Mouse (Mus musculus) Patski (cell line): ENCODE data around the gene Gm2696. TPM values are rescaled to one million over a fixed set of nuclear protein-coding genes. Genes with fewer than 3 reads are reported as not detected.
A peak's percentile ranks its signal among the peaks of the same experiment; 100 is the strongest.

Source experiments
- ATAC-seq: fragments of 100-300 bp; one replicate; pipeline ENCODE4 v1.8.0; 2021
- CTCF ChIA-PET: fragments of 350-600 bp; sonication (Branson Sonifier 250); formaldehyde crosslinking; loops from one replicate; lab custom pipeline; 2022; ENCODE audit warnings: inconsistent platforms; lab: Charles Lee
- POLR2A ChIA-PET: fragments of 350-600 bp; sonication (Branson Sonifier 250); formaldehyde crosslinking; loops from one replicate; lab custom pipeline; 2022; ENCODE audit warnings: antibody characterized with exemption, inconsistent platforms; lab: Charles Lee
- DNase-seq: peaks from one replicate; pipeline ENCODE4 v3.0.0-alpha.2; 2011; ENCODE audit warnings: low read depth, low spot score
- H3K27me3 ChIP-seq: fragments of 371-371 bp; one replicate; pipeline ENCODE4 v1.5.1; 2021
- CTCF ChIP-seq: fragments of 100-300 bp; IDR thresholded peaks from one replicate; pipeline ENCODE4 v1.5.1; 2021
- in situ Hi-C: fragments of 300-500 bp; cut with MboI; formaldehyde crosslinking; loops from 3 replicates; pipeline ENCODE4 v1.11.1; 2018; ENCODE audit warnings: low pct_unique_long_range_greater_than_20kb, mixed read lengths
- polyA plus RNA-seq: library from polyadenylated mRNA; unstranded; gene quantifications from one replicate; pipeline ENCODE4 v1.2.3, GENCODE M21; 2021

The Gm2696 gene
- polyA plus RNA-seq, 1 experiment from 2014 or later: not detected

- in situ Hi-C loops: no loop called here
- POLR2A ChIA-PET: no interaction called here
- TF ChIP-seq CTCF: no peak
- peaks cover 25% of the 10 kb centered on the region for H3K27me3 ChIP-seq
- DNase-seq (no peak), ATAC-seq (no peak)
- CTCF ChIA-PET: no interaction called here
Measured at GRCm38 (mm10) chr10:77798921-77799508, 15.5 kb upstream of the Gm2696 start, which contains the start of gene Gm19668. TSS of gene Gm19668 (minus strand) at chr10:77799133.

DNA sequence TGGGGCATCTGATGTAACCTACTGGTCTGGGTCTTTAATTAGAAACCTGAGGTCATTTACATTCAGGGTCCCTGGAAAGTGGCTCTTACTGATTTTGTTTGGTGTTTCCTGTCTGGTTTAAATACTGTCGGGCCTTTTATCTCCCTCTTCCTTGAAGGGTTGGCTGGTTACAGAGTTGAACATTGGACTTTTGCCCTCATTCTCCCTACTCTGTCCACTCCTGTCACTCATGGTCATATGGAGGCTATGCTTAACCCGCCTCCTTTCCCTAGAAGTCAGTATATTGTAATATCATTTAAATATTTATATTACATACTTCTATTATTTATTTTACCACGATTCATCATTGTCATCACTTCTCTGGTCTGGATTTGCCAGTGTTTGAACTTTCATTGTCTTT is 10.4 kb upstream of the Gm2696 start:
- TF ChIP-seq CTCF: no peak

GRCm38 (mm10) chr10:77811743-77812142 is 2.7 kb upstream of the Gm2696 start, which contains the start of gene Gm9507:
TSS of gene Gm9507 (minus strand) at chr10:77811843.
- no peak for TF ChIP-seq CTCF
- in situ Hi-C loops: no loop called here
- CTCF ChIA-PET: no interaction called here

More for the DNA sequence above, 10.4 kb upstream of the Gm2696 start:
- ATAC-seq: no peak
- H3K27me3 ChIP-seq: peaks cover 18% of the 10 kb centered on the region
- DNase-seq: no peak
- POLR2A ChIA-PET: no interaction called here
- in situ Hi-C loops: no loop called here
- CTCF ChIA-PET: no interaction called here

DNA sequence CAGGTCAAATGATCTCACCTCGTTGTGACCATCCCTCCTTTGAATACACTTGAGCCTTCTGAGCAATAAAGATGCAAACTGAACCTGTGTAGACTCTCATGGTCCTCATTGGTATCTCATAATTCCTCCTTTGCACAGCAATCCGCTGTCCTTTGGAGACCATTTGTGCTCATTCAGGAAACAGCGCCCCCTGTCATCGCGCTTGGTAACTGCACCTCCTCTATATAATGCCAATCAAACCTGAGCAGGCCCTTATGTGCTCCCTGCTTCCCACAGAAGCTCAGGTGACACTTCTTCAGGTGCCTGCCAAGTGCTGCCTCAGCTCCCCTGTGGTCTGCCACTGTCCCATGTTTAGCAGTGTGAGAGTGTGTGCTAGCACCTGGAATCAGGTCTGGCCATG is 1.0 kb downstream of the Gm2696 start:
- in situ Hi-C loops: no loop called here
- H3K27me3 ChIP-seq: peaks cover 27% of the 10 kb centered on the region
- ChIA-PET CTCF (interaction anchor here (0.6 to 1.2 kb wide), 2 partner anchors 18 to 78 kb away, joined by 3 read pairs; no protein-coding TSS in a partner anchor), POLR2A (no interaction called here)
- DNase-seq (no peak), ATAC-seq (no peak)
- TF ChIP-seq CTCF: peak; percentile 68

More at GRCm38 (mm10) chr10:77811743-77812142, 2.7 kb upstream of the Gm2696 start, which contains the start of gene Gm9507:
- H3K27me3 ChIP-seq: peaks cover 17% of the 10 kb centered on the region
- no peak for ATAC-seq
- DNase-seq: no peak
- POLR2A ChIA-PET: no interaction called here

- no peak for DNase-seq
- no peak for ATAC-seq
- POLR2A ChIA-PET: no interaction called here
- H3K27me3 ChIP-seq: peaks cover 29% of the 10 kb centered on the region
- TF ChIP-seq CTCF: no peak
- CTCF ChIA-PET: no interaction called here
- in situ Hi-C loops: no loop called here
Measured at GRCm38 (mm10) chr10:77818523-77818922, 4.0 kb downstream of the Gm2696 start.

GRCm38 (mm10) chr10:77819203-77819602 is 4.7 kb downstream of the Gm2696 start:
- POLR2A ChIA-PET: no interaction called here
- in situ Hi-C loops: no loop called here
- no peak for TF ChIP-seq CTCF
- ATAC-seq (no peak), DNase-seq (no peak)
- peaks cover 28% of the 10 kb centered on the region for H3K27me3 ChIP-seq
- CTCF ChIA-PET: no interaction called here

DNA sequence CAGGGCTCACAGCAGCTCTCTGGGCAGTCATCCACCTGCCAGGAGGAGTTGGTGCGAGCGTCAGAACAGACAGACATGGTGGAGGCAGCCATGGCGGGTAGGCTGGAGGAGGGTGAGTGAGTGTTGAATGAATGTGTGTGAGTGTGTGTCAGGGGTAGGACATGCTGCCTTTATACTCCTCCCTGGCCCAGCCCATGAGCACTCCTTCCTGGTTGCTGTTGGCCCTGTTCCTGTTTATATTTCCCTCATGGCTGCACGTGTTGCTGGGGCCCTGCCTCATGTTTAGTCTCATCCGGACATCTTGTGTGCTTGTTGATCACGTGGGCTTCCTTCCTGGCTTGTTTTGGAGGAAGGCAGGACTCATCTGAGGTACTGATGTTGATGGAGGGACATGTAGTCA is 12.5 kb downstream of the Gm2696 start, which contains the start of gene Krtap10-4:
Gene Krtap10-4, minus strand, starts transcription at position 145 of the 400 bp plus-strand sequence.
- peaks cover 18% of the 10 kb centered on the region for H3K27me3 ChIP-seq
- in situ Hi-C loops: no loop called here
- ChIA-PET POLR2A (no interaction called here), CTCF (no interaction called here)
- ATAC-seq (no peak), DNase-seq (no peak)
- TF ChIP-seq CTCF: no peak

DNA sequence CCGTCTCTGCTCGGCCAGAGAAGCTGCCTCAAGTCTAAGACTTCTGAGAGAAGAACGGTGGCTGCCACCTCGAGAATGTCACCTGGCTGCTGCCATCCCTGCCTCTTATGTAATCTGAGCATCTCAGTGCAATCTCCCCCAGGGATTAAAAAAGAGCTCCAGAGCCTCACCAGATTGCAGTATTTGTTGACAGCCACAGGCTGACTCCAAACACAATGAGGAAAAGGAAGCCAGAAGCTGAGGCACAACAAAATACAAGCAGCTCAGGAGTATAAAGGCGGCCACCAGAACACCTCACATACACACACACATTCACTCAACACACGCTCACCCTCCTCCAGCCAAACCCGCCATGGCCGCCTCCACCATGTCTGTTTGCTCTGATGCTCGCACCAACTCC is 21.2 kb downstream of the Gm2696 start, which contains the start of gene Krtap10-10:
Gene Krtap10-10, plus strand, starts transcription at position 301 of the 400 bp plus-strand sequence.
- peaks cover 17% of the 10 kb centered on the region for H3K27me3 ChIP-seq
- DNase-seq (no peak), ATAC-seq (no peak)
- TF ChIP-seq CTCF: no peak
- ChIA-PET CTCF (interaction anchor here (0.9 kb wide), 1 partner anchor 15 kb away, joined by 4 read pairs; no protein-coding TSS in a partner anchor), POLR2A (no interaction called here)
- in situ Hi-C loops: no loop called here

- ChIA-PET CTCF (no interaction called here), POLR2A (no interaction called here)
- in situ Hi-C loops: no loop called here
- peaks cover 21% of the 10 kb centered on the region for H3K27me3 ChIP-seq
- ATAC-seq: no peak
- DNase-seq: no peak
- TF ChIP-seq CTCF: no peak
Measured at GRCm38 (mm10) chr10:77839006-77839405, 24.5 kb downstream of the Gm2696 start.

- ChIA-PET CTCF (no interaction called here), POLR2A (interaction anchor here (0.6 kb wide), 1 partner anchor 653 kb away, joined by 8 read pairs; no protein-coding TSS in a partner anchor)
- DNase-seq (no peak), ATAC-seq (no peak)
- no peak for TF ChIP-seq CTCF
- peaks cover 17% of the 10 kb centered on the region for H3K27me3 ChIP-seq
- in situ Hi-C loops: no loop called here
Measured at GRCm38 (mm10) chr10:77846503-77846902, 32.0 kb downstream of the Gm2696 start, which contains the start of gene Gm36176. TSS of gene Gm36176 (plus strand) at chr10:77846803.

- TF ChIP-seq CTCF: no peak
- peaks cover 21% of the 10 kb centered on the region for H3K27me3 ChIP-seq
- ChIA-PET CTCF (no interaction called here), POLR2A (no interaction called here)
- DNase-seq (no peak), ATAC-seq (no peak)
- in situ Hi-C loops: no loop called here
Measured at GRCm38 (mm10) chr10:77846961-77847360, 32.5 kb downstream of the Gm2696 start.
